Mouse (Mus musculus) intestine, embryonic 15.5 days (tissue): ENCODE data around the gene Ranbp17. TPM values are rescaled to one million over a fixed set of nuclear protein-coding genes. Genes with fewer than 3 reads are reported as not detected.

ENCODE experiments used
- ATAC-seq: fragments of 200-750 bp; cut with Nextera tagmentation; 2 replicates; pipeline ENCODE4 v1.8.0; 2017; ENCODE audit warnings: moderate TSS enrichment, moderate library complexity
- H3K27ac ChIP-seq: fragments of 300-500 bp; sonication (generic); 2 replicates; pipeline ENCODE4 v1.5.1; 2015; ENCODE audit warnings: mild to moderate bottlenecking, inconsistent platforms
- H3K27me3 ChIP-seq: fragments of 300-500 bp; sonication (generic); replicated peaks from 2 replicates; pipeline ENCODE4 v1.6.1; 2015; ENCODE audit warnings: inconsistent platforms
- H3K36me3 ChIP-seq: fragments of 300-500 bp; sonication (generic); 2 replicates; pipeline ENCODE4 v1.6.1; 2015; ENCODE audit warnings: inconsistent platforms
- H3K4me1 ChIP-seq: fragments of 300-500 bp; sonication (generic); replicated peaks from 2 replicates; pipeline ENCODE4 v1.6.1; 2015; ENCODE audit warnings: inconsistent platforms
- H3K4me2 ChIP-seq: fragments of 300-500 bp; sonication (generic); replicated peaks from 2 replicates; pipeline ENCODE4 v1.6.1; 2015; ENCODE audit warnings: mild to moderate bottlenecking, inconsistent platforms
- H3K4me3 ChIP-seq: fragments of 300-500 bp; sonication (generic); replicated peaks from 2 replicates; pipeline ENCODE4 v1.5.1; 2015; ENCODE audit warnings: inconsistent platforms
- H3K9ac ChIP-seq: fragments of 300-500 bp; sonication (generic); 2 replicates; pipeline ENCODE4 v1.6.1; 2015; ENCODE audit warnings: inconsistent platforms
- H3K9me3 ChIP-seq: fragments of 300-500 bp; sonication (generic); 2 replicates; pipeline ENCODE4 v1.6.1; 2016; ENCODE audit warnings: inconsistent platforms
- WGBS: fragments of 180-500 bp; shearing (Covaris S2); methylation state at CpG from one replicate; pipeline ENCODE4 v1.1.7; 2015; 5-methylcytosine and 5-hydroxymethylcytosine counted together
- polyA plus RNA-seq: library from polyadenylated mRNA; unstranded; fragments of >200 nt; fragmentation: Nextera tagmentation; extraction: Ambion mirVana; gene quantifications from 2 replicates; pipeline ENCODE4 v1.2.1, GENCODE M21; 2015

The Ranbp17 gene
- polyA plus RNA-seq, 1 experiment from 2014 or later, result 2.7 TPM

- no peak for ATAC-seq
- no peaks in the 10 kb centered on the region for H3K9me3 ChIP-seq
- H3K4me3 ChIP-seq, result no peak overlapping the region
- no peaks in the 10 kb centered on the region for H3K36me3 ChIP-seq
- H3K4me2 ChIP-seq, result no peak overlapping the region
- H3K27ac ChIP-seq, result no peak overlapping the region
- 78% methylated on average over 7 of the region's 7 CpGs for WGBS
- H3K9ac ChIP-seq, result no peak overlapping the region
- H3K4me1 ChIP-seq, result 0 out of 2 replicates have a peak, but pooled peaks cover 8% of the 10 kb centered on the region
- no peaks in the 10 kb centered on the region for H3K27me3 ChIP-seq
Observed at GRCm38 (mm10) chr11:33220763-33221162, 292.8 kb downstream of the Ranbp17 start.

GRCm38 (mm10) chr11:33217384-33218079, 296.0 kb downstream of the Ranbp17 start:
- Histone ChIP-seq H3K4me1 (0 out of 2 replicates have a peak, but pooled peaks cover 8% of the 10 kb centered on the region), H3K4me3 (no peak overlapping the region), H3K9ac (no peak overlapping the region), H3K4me2 (no peak overlapping the region), H3K36me3 (no peaks in the 10 kb centered on the region), H3K27me3 (no peaks in the 10 kb centered on the region), H3K27ac (no peak overlapping the region), H3K9me3 (no peaks in the 10 kb centered on the region)
- no peak for ATAC-seq
- WGBS, result 62% methylated on average over 8 of the region's 8 CpGs

GRCm38 (mm10) chr11:33207411-33207810, 306.1 kb downstream of the Ranbp17 start:
- Histone ChIP-seq H3K27me3 (peaks cover 53% of the 10 kb centered on the region), H3K4me2 (no peak overlapping the region), H3K9ac (no peak overlapping the region), H3K27ac (no peak overlapping the region), H3K4me3 (no peak overlapping the region), H3K9me3 (no peaks in the 10 kb centered on the region), H3K36me3 (no peaks in the 10 kb centered on the region), H3K4me1 (peaks cover 15% of the 10 kb centered on the region)
- no peak for ATAC-seq
- 83% methylated on average over 2 of the region's 2 CpGs for WGBS

DNA sequence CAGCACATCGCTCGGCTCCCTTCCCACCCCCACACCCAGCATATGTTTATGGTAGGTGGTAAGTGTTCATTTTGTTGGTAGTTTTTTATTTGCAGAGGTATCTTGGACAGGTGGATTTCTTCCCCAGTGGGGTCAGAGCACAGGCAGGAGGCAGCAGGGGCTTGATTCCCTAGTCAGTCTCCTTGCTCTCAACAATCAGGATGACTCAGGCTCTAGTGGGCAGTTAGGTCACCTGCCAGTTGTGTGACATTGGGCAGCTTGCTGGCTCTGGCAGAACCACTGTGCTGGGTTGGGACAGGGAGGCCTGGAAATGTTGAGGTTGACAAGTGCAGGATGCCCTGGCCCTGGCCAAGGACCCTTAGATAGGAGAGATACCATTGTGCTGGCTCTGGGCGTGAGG, 308.6 kb downstream of the Ranbp17 start:
- no peak for ATAC-seq
- Histone ChIP-seq H3K9ac (no peak overlapping the region), H3K36me3 (no peaks in the 10 kb centered on the region), H3K27ac (no peak overlapping the region), H3K4me1 (peaks cover 32% of the 10 kb centered on the region), H3K9me3 (no peaks in the 10 kb centered on the region), H3K4me3 (no peak overlapping the region), H3K27me3 (peaks cover 76% of the 10 kb centered on the region), H3K4me2 (no peak overlapping the region)
- 16% methylated on average over 3 of the region's 3 CpGs for WGBS

DNA sequence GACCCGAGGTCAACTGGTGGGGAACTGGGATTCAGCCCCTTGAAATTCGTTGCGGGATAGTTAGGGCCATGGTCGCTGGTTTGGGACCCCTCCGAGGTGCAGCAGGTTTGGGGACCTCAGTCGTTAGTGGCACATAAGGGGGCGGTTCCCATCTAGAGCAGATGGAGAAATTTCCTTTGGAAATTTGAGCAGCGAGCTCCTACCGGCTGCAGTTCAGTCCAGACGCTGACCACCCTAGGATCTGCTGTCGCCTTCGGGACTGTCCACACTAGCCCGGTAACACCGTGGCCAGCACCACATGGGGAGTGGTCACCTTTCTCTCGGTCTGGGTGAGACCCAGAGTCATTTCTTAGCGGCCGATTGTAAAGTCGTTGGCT, 309.2 kb downstream of the Ranbp17 start:
- Histone ChIP-seq H3K36me3 (no peaks in the 10 kb centered on the region), H3K9me3 (no peaks in the 10 kb centered on the region), H3K4me1 (peaks cover 32% of the 10 kb centered on the region), H3K27me3 (peaks cover 79% of the 10 kb centered on the region), H3K4me2 (no peak overlapping the region), H3K9ac (no peak overlapping the region), H3K27ac (no peak overlapping the region), H3K4me3 (0 out of 2 replicates have a peak overlapping the region, but pooled peaks have one; percentile 29)
- 1% methylated on average over 18 of the region's 18 CpGs for WGBS
- no peak for ATAC-seq

DNA sequence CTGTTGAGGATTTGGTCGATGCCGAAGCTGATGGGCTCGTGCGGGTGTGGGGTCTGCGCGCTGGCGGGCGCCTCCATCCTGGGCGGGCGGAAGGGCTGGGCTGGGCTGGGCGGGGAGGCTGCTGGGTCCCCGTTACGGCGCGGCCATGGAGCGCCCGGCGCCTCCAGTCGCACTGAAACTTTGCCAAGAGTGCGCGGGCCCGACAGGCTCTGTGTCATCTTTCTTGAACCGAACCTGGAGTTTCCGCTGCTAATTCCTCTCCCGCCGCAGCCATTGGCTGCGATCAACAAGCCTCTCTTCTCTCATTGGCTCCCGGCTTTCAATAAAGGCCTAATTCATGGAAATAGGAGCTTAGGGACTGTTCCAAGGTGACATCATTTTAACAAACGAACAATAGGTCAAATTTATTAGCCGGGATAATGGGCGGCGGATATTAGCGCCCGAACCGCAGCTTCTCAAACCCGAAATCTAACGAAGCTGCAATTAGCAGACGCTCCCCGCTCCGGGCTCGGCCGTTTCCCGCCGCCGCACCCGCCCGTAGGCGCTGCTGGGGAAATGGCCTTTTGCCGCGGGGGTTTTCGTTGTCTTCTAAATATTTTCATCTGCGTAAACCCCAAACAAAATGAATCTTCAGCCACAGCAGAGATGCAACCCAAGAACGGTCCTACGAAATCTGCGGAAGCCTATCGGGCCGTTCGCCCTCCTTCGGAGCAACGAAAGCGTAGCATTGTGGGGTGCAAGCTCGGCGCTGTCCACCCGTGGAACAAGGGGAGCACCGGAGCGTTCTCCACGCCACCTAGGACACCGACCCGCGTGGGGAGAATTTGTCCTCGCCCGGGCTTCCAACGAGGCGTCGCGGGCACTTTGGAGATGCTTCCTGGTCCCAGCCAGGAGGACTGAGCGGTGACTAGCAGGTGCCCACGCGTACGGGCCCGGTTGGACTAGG, 309.9 kb downstream of the Ranbp17 start, which contains the start of gene Tlx3:
Tlx3 (minus strand) TSS at position 207 of the 946 bp plus-strand sequence.
- Histone ChIP-seq H3K9ac (no peak within 1 kb of the TSS), H3K9me3 (no peaks in the 10 kb centered on the region), H3K27ac (no peak within 1 kb of the TSS), H3K4me1 (peaks cover 32% of the 10 kb centered on the region), H3K4me3 (peak within 1 kb of the TSS; percentile 29), H3K4me2 (peak within 1 kb of the TSS; percentile 55), H3K27me3 (peaks cover 85% of the 10 kb centered on the region), H3K36me3 (no peaks in the 10 kb centered on the region)
- 1% methylated on average over 81 of the region's 81 CpGs for WGBS
- peak; percentile 29 for ATAC-seq

GRCm38 (mm10) chr11:33202972-33203371, 310.6 kb downstream of the Ranbp17 start:
- H3K4me3 ChIP-seq, result peak overlapping the region; percentile 29
- WGBS, result under 1% methylated on average over 47 of the region's 47 CpGs
- peak overlapping the region; percentile 55 for H3K4me2 ChIP-seq
- peaks cover 92% of the 10 kb centered on the region for H3K27me3 ChIP-seq
- H3K27ac ChIP-seq, result no peak overlapping the region
- ATAC-seq, result peak; percentile 18; the same call in 1 of the 2 replicates
- H3K36me3 ChIP-seq, result no peaks in the 10 kb centered on the region
- H3K4me1 ChIP-seq, result peaks cover 32% of the 10 kb centered on the region
- H3K9me3 ChIP-seq, result no peaks in the 10 kb centered on the region
- H3K9ac ChIP-seq, result no peak overlapping the region

GRCm38 (mm10) chr11:33202296-33202695, 311.2 kb downstream of the Ranbp17 start:
- Histone ChIP-seq H3K4me2 (0 out of 2 replicates have a peak overlapping the region, but pooled peaks have one; percentile 6), H3K4me1 (peaks cover 32% of the 10 kb centered on the region), H3K9me3 (no peaks in the 10 kb centered on the region), H3K27me3 (peaks cover 93% of the 10 kb centered on the region), H3K36me3 (no peaks in the 10 kb centered on the region), H3K4me3 (no peak overlapping the region), H3K27ac (no peak overlapping the region), H3K9ac (no peak overlapping the region)
- WGBS, result 2% methylated on average over 37 of the region's 37 CpGs
- ATAC-seq, result no peak

DNA sequence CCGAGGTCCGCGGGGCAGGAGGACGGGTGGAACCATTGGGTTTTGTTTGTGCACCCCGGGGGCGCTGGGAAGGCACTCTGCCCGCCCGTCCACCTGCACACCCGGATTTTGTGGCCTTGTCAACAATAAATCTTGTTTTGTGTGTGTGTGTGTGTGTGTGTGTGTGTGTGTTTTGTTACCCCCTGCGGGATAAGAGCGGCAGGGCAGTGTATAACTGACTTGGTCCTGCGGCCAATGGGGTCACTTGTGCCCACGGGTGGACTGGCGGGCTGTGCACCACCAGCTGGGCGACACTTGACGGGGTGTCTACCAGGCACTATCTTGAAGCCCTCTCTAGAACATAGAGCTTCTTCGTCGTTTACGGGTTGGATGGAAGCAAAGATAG, 311.9 kb downstream of the Ranbp17 start:
- Histone ChIP-seq H3K9ac (no peak overlapping the region), H3K27ac (no peak overlapping the region), H3K27me3 (peaks cover 95% of the 10 kb centered on the region), H3K36me3 (no peaks in the 10 kb centered on the region), H3K4me3 (peak overlapping the region; percentile 30), H3K4me2 (peak overlapping the region; percentile 57), H3K4me1 (peaks cover 32% of the 10 kb centered on the region), H3K9me3 (no peaks in the 10 kb centered on the region)
- 3% methylated on average over 19 of the region's 19 CpGs for WGBS
- 0 out of 2 replicates have a peak, but pooled peaks have one; percentile 4 for ATAC-seq

DNA sequence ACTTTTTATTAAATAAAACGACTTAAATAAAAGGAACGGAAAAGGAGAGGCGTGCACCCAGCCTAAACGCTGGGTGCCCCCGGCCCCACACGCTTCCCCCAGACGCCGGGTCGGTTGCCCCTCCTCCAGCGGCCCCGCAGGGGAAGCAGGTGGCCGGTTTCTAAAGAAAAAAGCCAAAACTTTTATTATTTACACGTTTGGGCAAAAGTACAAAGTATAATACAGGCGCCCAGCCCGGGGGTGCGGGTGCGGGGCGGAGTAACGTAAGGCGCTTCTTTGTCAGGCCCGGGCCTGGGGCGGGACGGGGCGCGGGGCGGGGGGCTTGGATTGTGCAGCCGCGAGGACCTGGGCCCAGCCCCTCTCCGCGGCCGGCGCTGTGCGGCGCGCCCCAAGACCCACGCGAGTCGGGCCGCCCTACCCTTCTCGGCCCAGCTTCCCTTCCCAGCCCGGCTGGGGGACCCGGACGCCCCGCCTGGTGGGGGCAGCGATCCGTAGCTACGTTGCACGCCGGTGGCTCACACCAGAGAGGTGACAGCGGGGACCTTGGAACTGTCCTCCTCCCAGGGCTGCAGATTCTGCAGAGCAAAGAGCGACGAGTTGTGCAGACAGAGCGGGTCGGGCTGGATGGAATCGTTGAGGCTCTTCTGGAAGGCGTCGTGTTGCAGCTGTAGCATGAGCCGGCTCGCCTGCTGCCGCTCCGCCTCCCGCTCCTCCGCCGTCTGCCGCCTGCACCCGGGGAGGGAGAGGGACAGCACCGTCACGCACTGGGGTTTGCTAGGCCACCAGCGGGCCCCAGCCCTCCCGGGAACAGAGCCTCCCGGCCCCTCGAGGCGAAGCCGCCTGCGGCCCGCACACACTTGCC, 312.6 kb downstream of the Ranbp17 start:
- no peaks in the 10 kb centered on the region for H3K9me3 ChIP-seq
- no peaks in the 10 kb centered on the region for H3K36me3 ChIP-seq
- H3K27me3 ChIP-seq, result peaks cover 95% of the 10 kb centered on the region
- peak; percentile 70 for ATAC-seq
- WGBS, result under 1% methylated on average over 75 of the region's 76 CpGs
- H3K4me1 ChIP-seq, result peaks cover 32% of the 10 kb centered on the region
- H3K27ac ChIP-seq, result no peak overlapping the region
- H3K4me3 ChIP-seq, result peak overlapping the region; percentile 30
- peak overlapping the region; percentile 57 for H3K4me2 ChIP-seq
- H3K9ac ChIP-seq, result no peak overlapping the region

GRCm38 (mm10) chr11:33199906-33200763, 313.4 kb downstream of the Ranbp17 start:
- 1% methylated on average over 45 of the region's 45 CpGs for WGBS
- Histone ChIP-seq H3K27me3 (peaks cover 95% of the 10 kb centered on the region), H3K9me3 (no peaks in the 10 kb centered on the region), H3K27ac (no peak overlapping the region), H3K36me3 (no peaks in the 10 kb centered on the region), H3K4me3 (peak overlapping the region; percentile 30), H3K4me2 (peak overlapping the region; percentile 57), H3K9ac (no peak overlapping the region), H3K4me1 (peaks cover 32% of the 10 kb centered on the region)
- ATAC-seq, result no peak
